Mouse (Mus musculus) ES-E14 (cell line): ENCODE measurements around the gene Tpst2. TPM values are rescaled to one million over a fixed set of nuclear protein-coding genes. Genes with fewer than 3 reads are reported as not detected.

Source experiments
- DNase-seq: peaks from one replicate; pipeline ENCODE4 v3.0.0-alpha.2; 2013; ENCODE audit warnings: low read depth, low spot score
- H3K27ac ChIP-seq: 2 replicates; pipeline ENCODE4 v1.5.1; 2012; ENCODE audit warnings: low read depth, mild to moderate bottlenecking, low read length, moderate library complexity, mixed read lengths; ENCODE audit not compliant: poor library complexity, insufficient read depth, severe bottlenecking
- H3K36me3 ChIP-seq: 2 replicates; pipeline ENCODE4 v1.6.1; 2012; ENCODE audit warnings: mild to moderate bottlenecking, low read length, moderate library complexity, mixed read lengths; ENCODE audit not compliant: control insufficient read depth, poor library complexity, insufficient read depth, severe bottlenecking
- H3K4me1 ChIP-seq, 2 experiments: fragments of 150-350 bp in 1 of 2; sonication (generic) in 1 of 2; 2 replicates each; pipeline ENCODE4 v1.6.1; 2012; ENCODE audit warnings: low read length in 2 of 2, mild to moderate bottlenecking in 1 of 2, mixed read lengths in 1 of 2; ENCODE audit not compliant: control insufficient read depth in 2 of 2, insufficient read depth in 2 of 2, poor library complexity in 1 of 2
- H3K4me3 ChIP-seq, 2 experiments: fragments of 150-350 bp in 1 of 2; sonication (generic) in 1 of 2; 2 replicates each; pipeline ENCODE4 v1.5.1; 2012; ENCODE audit warnings: low read length in 2 of 2, low read depth in 1 of 2, mild to moderate bottlenecking in 1 of 2, mixed read lengths in 1 of 2; ENCODE audit not compliant: insufficient read depth in 1 of 2, poor library complexity in 1 of 2, severe bottlenecking in 1 of 2
- H3K9ac ChIP-seq: 2 replicates; pipeline ENCODE4 v1.6.1; 2012; ENCODE audit warnings: low read depth, mild to moderate bottlenecking, low read length, mixed read lengths; ENCODE audit not compliant: poor library complexity, insufficient read depth, severe bottlenecking
- H3K9me3 ChIP-seq: fragments of 150-350 bp; sonication (generic); 2 replicates; pipeline ENCODE4 v1.6.1; 2012; ENCODE audit warnings: low read depth, mild to moderate bottlenecking, low read length; ENCODE audit not compliant: control insufficient read depth, insufficient read depth
- CHD2 ChIP-seq: IDR thresholded peaks from 2 replicates; pipeline ENCODE4 v1.6.1; 2014; ENCODE audit warnings: mild to moderate bottlenecking, low read depth, low read length, inconsistent platforms
- HCFC1 ChIP-seq: IDR thresholded peaks from 2 replicates; pipeline ENCODE4 v1.6.1; 2012; ENCODE audit warnings: low read length, inconsistent platforms, borderline replicate concordance; ENCODE audit not compliant: insufficient read depth
- MAFK ChIP-seq: IDR thresholded peaks from 2 replicates; pipeline ENCODE4 v1.6.1; 2014; ENCODE audit warnings: mild to moderate bottlenecking, low read depth, low read length, inconsistent platforms; ENCODE audit not compliant: insufficient read depth
- ZC3H11A ChIP-seq: IDR thresholded peaks from 2 replicates; pipeline ENCODE4 v1.6.1; 2012; ENCODE audit warnings: low read depth, mild to moderate bottlenecking, inconsistent platforms, low read length, borderline replicate concordance
- ZNF384 ChIP-seq: IDR thresholded peaks from 2 replicates; pipeline ENCODE4 v1.6.1; 2012; ENCODE audit warnings: low read depth, low read length, inconsistent platforms
- in situ Hi-C, 2 experiments: fragments of 600-800 bp; cut with MboI; formaldehyde crosslinking; loops; one replicate each; pipeline ENCODE4 v1.15.1; 2025; ENCODE audit warnings: low sequenced_read_pairs in 2 of 2, inconsistent platforms in 1 of 2; ENCODE audit not compliant: unreplicated experiment in 2 of 2
- total RNA-seq: library from RNA; depleted of rRNA; stranded (reverse); fragments of 300-350 nt; gene quantifications from 2 replicates; pipeline ENCODE4 v1.2.3, GENCODE M21; 2012

The Tpst2 gene
- total RNA-seq, 1 experiment = 82.7 TPM

DNA sequence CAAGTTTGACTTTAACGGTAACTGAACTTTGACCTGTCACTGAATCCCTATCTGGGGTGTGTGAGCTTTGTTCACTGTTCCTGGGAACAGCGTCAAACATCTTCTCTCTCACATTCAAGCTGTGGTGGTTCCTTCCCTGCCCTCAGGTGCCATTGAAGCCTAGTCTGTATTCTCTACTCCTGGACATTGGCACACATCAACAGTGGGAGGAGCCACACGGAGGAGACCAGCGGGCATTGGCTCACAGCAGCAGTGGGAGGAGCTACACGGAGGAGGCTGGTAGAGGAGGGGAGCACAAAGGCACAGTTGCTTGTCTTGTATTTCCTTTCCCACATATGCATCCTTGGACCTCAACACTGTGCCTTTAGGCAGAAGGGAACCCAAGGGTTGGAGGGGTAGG, 33.5 kb upstream of the Tpst2 start:
- Histone ChIP-seq H3K27ac (no peak overlapping the region), H3K36me3 (no peaks in the 10 kb centered on the region), H3K4me1 (peaks cover 0 to 6% of the 10 kb centered on the region in 2 experiments; a peak in 2 of 4 replicates), H3K9me3 (no peaks in the 10 kb centered on the region), H3K4me3 (no peak overlapping the region), H3K9ac (no peak overlapping the region)
- TF ChIP-seq CHD2 (no peak), HCFC1 (no peak), ZC3H11A (no peak), ZNF384 (no peak), MAFK (no peak)
- in situ Hi-C loops = loop anchor here in 1 of 2 experiments (25.0 kb wide), 1 partner anchor 94 kb away; the partner anchor contains the start of genes Hps4, Srrd and Tfip11
- DNase-seq = no peak

DNA sequence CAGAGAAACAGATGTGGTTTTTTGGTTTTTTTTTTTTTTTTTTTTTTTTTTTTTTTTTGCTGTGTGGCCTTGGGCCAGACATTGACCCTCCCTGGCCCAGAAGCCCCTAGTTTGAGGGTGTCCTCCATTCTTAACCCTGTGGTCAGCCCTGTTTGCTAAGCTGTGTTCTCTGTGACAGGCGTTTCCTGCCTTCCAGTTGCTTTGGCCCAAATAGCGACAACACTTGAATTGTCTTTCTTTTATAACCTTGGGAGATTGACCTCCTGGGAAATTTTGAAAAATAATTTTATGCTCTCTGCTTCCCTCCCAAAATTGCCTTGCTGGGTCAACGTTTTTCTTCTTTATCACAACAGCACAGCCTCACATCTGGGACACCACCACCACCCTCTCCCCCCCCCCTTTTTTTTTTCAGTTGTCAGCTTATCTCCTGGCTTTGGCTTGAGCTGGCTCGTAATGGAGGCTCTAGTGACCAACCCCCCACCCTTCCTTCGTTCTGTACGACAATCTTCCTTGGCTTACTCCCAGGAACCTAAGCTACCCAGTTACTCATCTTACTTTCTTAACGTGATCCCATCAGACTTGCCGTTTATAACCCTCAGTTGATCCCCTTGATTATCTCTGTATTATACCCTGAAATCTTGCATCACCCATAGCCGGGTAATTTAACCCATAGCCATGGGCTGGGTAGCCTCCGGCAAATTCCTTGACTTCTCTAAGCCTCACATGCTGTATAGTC, 32.8 kb upstream of the Tpst2 start:
- DNase-seq = no peak
- no peak for TF ChIP-seq HCFC1
- TF ChIP-seq ZNF384 = no peak
- no peak for TF ChIP-seq ZC3H11A
- no peak for TF ChIP-seq MAFK
- no peak for TF ChIP-seq CHD2
- Histone ChIP-seq H3K36me3 (no peaks in the 10 kb centered on the region), H3K4me3 (no peak overlapping the region), H3K9ac (no peak overlapping the region), H3K4me1 (peaks cover 0 to 7% of the 10 kb centered on the region in 2 experiments; a peak in 2 of 4 replicates), H3K27ac (no peak overlapping the region), H3K9me3 (no peaks in the 10 kb centered on the region)
- in situ Hi-C loops = loop anchor here in 1 of 2 experiments (25.0 kb wide), 1 partner anchor 94 kb away; the partner anchor contains the start of genes Hps4, Srrd and Tfip11

DNA sequence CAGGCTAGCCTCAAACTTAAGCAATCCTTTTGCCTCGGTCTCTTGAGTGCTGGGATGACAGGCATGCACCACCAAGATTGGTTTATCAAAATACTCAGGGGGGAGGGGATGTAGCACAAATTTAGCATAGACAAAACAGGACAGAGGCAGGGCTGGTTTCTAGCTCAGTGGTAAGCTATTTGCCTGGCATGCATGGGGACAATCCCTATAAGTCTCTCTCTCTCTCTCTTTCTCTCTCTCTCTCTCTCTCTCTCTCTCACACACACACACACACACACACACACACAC, 32.3 kb upstream of the Tpst2 start:
- Histone ChIP-seq H3K9ac (no peak overlapping the region), H3K36me3 (no peaks in the 10 kb centered on the region), H3K4me1 (peaks cover 0 to 7% of the 10 kb centered on the region in 2 experiments; a peak in 2 of 4 replicates), H3K27ac (no peak overlapping the region), H3K4me3 (no peak overlapping the region), H3K9me3 (no peaks in the 10 kb centered on the region)
- no peak for DNase-seq
- in situ Hi-C loops = loop anchor here in 1 of 2 experiments (25.0 kb wide), 1 partner anchor 93 kb away; the partner anchor contains the start of genes Hps4, Srrd and Tfip11
- TF ChIP-seq ZNF384 (no peak), HCFC1 (no peak), CHD2 (no peak), MAFK (no peak), ZC3H11A (no peak)

DNA sequence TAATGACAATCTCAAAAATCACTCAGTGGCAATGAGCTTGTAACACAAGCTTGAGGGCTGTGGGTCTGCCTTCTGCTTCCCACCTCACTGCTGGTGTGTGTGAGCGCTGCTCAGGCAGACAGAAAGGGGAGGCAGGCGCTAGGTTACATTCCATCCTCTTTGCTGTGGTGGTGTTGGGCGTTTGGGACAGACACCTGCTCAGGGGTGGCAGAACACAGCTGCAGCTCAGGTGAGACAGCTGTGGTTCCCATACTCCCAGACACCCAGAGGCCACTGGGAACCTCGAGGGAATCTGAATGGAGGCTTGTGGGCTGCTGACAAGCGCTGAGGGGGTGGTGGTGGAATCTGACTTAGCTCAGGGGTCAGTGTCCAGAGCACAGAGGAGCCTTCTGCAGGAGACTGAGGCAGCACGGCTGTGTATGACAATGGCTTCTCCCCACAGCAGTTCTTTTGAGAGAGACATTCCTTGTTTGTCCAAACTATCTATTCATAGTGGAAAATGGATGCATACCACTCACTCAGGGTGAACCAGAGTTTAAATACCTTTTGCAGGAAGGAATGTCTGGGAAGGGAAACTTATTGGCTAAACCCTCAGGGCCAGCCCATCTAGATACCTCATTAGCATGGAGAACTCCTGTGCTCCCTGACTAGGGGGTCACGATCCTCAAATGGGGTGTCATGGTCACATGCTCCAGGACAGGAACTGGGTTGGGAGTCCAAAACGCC, 31.4 kb upstream of the Tpst2 start:
- no peak overlapping the region for H3K4me3 ChIP-seq
- in situ Hi-C loops = loop anchor here in 1 of 2 experiments (25.0 kb wide), 1 partner anchor 92 kb away; the partner anchor contains the start of genes Hps4, Srrd and Tfip11
- no peak overlapping the region for H3K27ac ChIP-seq
- no peaks in the 10 kb centered on the region for H3K36me3 ChIP-seq
- DNase-seq = no peak
- TF ChIP-seq ZNF384 (no peak), CHD2 (no peak), ZC3H11A (no peak), HCFC1 (no peak), MAFK (no peak)
- no peaks in the 10 kb centered on the region for H3K9me3 ChIP-seq
- peaks cover 0 to 7% of the 10 kb centered on the region in 2 experiments; a peak in 2 of 4 replicates for H3K4me1 ChIP-seq
- H3K9ac ChIP-seq = no peak overlapping the region
